Mouse (Mus musculus): ENCODE results near the gene Dnah7b. TPM values are rescaled to one million over a fixed set of nuclear protein-coding genes. Genes with fewer than 3 reads are reported as not detected.
A peak's percentile ranks its signal among the peaks of the same experiment; 100 is the strongest.
"Not testable (repeated sequence)": the region's sequence is repeated elsewhere in the genome, so short reads cannot be mapped to it uniquely, and the experiment has no call there.

Gene Dnah7b
- polyA plus RNA-seq, 1 experiment: under 0.01 TPM

GRCm38 (mm10) chr1:46408324-46409115 is 342.4 kb downstream of the Dnah7b start:
- H3ac ChIP-seq (ENCODE audit: control insufficient read depth, insufficient read length): no peak overlapping the region
- no peaks in the 10 kb centered on the region for H3K79me2 ChIP-seq (ENCODE audit: control insufficient read depth, insufficient read depth)
- H3K4me2 ChIP-seq (ENCODE audit: low read depth): peak overlapping the region; percentile 43
- H3K27me3 ChIP-seq (ENCODE audit: control insufficient read depth, insufficient read depth, insufficient read length): no peaks in the 10 kb centered on the region
- TF ChIP-seq POLR2A (IDR thresholded peaks at IDR 0.05; ENCODE audit: insufficient read length, low read depth) (no peak), USF1 (IDR thresholded peaks at IDR 0.05; ENCODE audit: low read depth) (no peak), MYOG (IDR thresholded peaks at IDR 0.05; ENCODE audit: control insufficient read depth in 1 of 3, insufficient read depth in 1 of 3, insufficient read length in 2 of 3, low read depth in 2 of 3) (no peak), MYOD1 (IDR thresholded peaks at IDR 0.05; ENCODE audit: control insufficient read depth in 1 of 3, insufficient read length in 2 of 3, low read depth in 2 of 3) (no peak), POLR2AphosphoS2 (IDR thresholded peaks at IDR 0.05; ENCODE audit: insufficient read length, low read depth) (no peak), MAX (IDR thresholded peaks at IDR 0.05; ENCODE audit: low read depth) (no peak), TCF12 (IDR thresholded peaks at IDR 0.05; ENCODE audit: insufficient read depth, poor library complexity, severe bottlenecking) (no peak), SRF (IDR thresholded peaks at IDR 0.05; ENCODE audit: control insufficient read depth, insufficient read length, low read depth) (no peak), CEBPB (IDR thresholded peaks at IDR 0.05; ENCODE audit: insufficient read depth, poor library complexity, severe bottlenecking) (no peak), REST (IDR thresholded peaks at IDR 0.05; ENCODE audit: insufficient read depth, insufficient read length) (no peak), E2F4 (IDR thresholded peaks at IDR 0.05; ENCODE audit: insufficient read depth) (no peak), TCF3 (IDR thresholded peaks at IDR 0.05; ENCODE audit: insufficient read length, low read depth) (no peak)
- no peak overlapping the region for H3K4me3 ChIP-seq
- H3K36me3 ChIP-seq (ENCODE audit: control insufficient read depth, insufficient read depth): no peaks in the 10 kb centered on the region

GRCm38 (mm10) chr1:46414798-46415197 is 348.7 kb downstream of the Dnah7b start:
- not testable (repeated sequence) for H3ac ChIP-seq (ENCODE audit: control insufficient read depth, insufficient read length); H3K27me3 ChIP-seq (ENCODE audit: control insufficient read depth, insufficient read depth, insufficient read length); H3K4me2 ChIP-seq (ENCODE audit: low read depth); H3K79me2 ChIP-seq (ENCODE audit: control insufficient read depth, insufficient read depth); H3K36me3 ChIP-seq (ENCODE audit: control insufficient read depth, insufficient read depth); H3K4me3 ChIP-seq

GRCm38 (mm10) chr1:46416946-46417345 is 350.8 kb downstream of the Dnah7b start:
- not testable (repeated sequence) for H3K27me3 ChIP-seq (ENCODE audit: control insufficient read depth, insufficient read depth, insufficient read length); H3K36me3 ChIP-seq (ENCODE audit: control insufficient read depth, insufficient read depth); H3K4me2 ChIP-seq (ENCODE audit: low read depth); H3K4me3 ChIP-seq; H3K79me2 ChIP-seq (ENCODE audit: control insufficient read depth, insufficient read depth); H3ac ChIP-seq (ENCODE audit: control insufficient read depth, insufficient read length)

GRCm38 (mm10) chr1:46418966-46419365 is 352.9 kb downstream of the Dnah7b start:
- not testable (repeated sequence) for H3K27me3 ChIP-seq (ENCODE audit: control insufficient read depth, insufficient read depth, insufficient read length); H3ac ChIP-seq (ENCODE audit: control insufficient read depth, insufficient read length); H3K79me2 ChIP-seq (ENCODE audit: control insufficient read depth, insufficient read depth); H3K4me3 ChIP-seq; H3K4me2 ChIP-seq (ENCODE audit: low read depth); H3K36me3 ChIP-seq (ENCODE audit: control insufficient read depth, insufficient read depth)

Other genes with a start within 250 kb of the Dnah7b start
- gene Gm5269, start 176.0 kb upstream of the Dnah7b start, polyA plus RNA-seq (2012; fragmentation: generic; extraction: Trizol): not detected
- 21.7 TPM for gene Slc40a1, start 139.8 kb upstream of the Dnah7b start, polyA plus RNA-seq (2012; fragmentation: generic; extraction: Trizol)

Data from myocyte (in vitro differentiated cells).